Mouse (Mus musculus) small intestine, adult 2 months (tissue): ENCODE data around the gene Apeh. TPM values are rescaled to one million over a fixed set of nuclear protein-coding genes. Genes with fewer than 3 reads are reported as not detected.

ENCODE experiments used
- H3K27ac ChIP-seq: fragments of 200-500 bp; 2 replicates; pipeline ENCODE4 v1.5.1; 2012; ENCODE audit warnings: low read depth, low read length, control low read depth, inconsistent platforms; ENCODE audit not compliant: insufficient read depth
- H3K27me3 ChIP-seq: fragments of 200-500 bp; 2 replicates; pipeline ENCODE4 v1.6.1; 2012; ENCODE audit warnings: mild to moderate bottlenecking, moderate library complexity, low read length, inconsistent platforms; ENCODE audit not compliant: control insufficient read depth, insufficient read depth
- H3K36me3 ChIP-seq: fragments of 200-500 bp; 2 replicates; pipeline ENCODE4 v1.6.1; 2012; ENCODE audit warnings: mild to moderate bottlenecking, low read length, control low read depth, inconsistent platforms; ENCODE audit not compliant: control insufficient read depth, insufficient read depth
- H3K4me1 ChIP-seq: fragments of 200-500 bp; 2 replicates; pipeline ENCODE4 v1.6.1; 2012; ENCODE audit warnings: low read length, inconsistent platforms, mixed read lengths; ENCODE audit not compliant: control insufficient read depth, insufficient read depth, insufficient read length
- H3K4me3 ChIP-seq: fragments of 200-500 bp; 2 replicates; pipeline ENCODE4 v1.5.1; 2012; ENCODE audit warnings: low read depth, mild to moderate bottlenecking, control low read depth, inconsistent platforms, low read length, moderate library complexity
- CTCF ChIP-seq: fragments of 200-500 bp; IDR thresholded peaks from 2 replicates; pipeline ENCODE4 v1.5.1; 2012; ENCODE audit warnings: low read depth, mild to moderate bottlenecking, control low read depth, inconsistent platforms, low read length, moderate library complexity, mixed read lengths; ENCODE audit not compliant: insufficient replicate concordance, insufficient read length; ENCODE audit errors: extremely low read depth
- POLR2A ChIP-seq: fragments of 200-500 bp; IDR thresholded peaks from 2 replicates; pipeline ENCODE4 v1.6.1; 2012; ENCODE audit warnings: low read depth, mild to moderate bottlenecking, control low read depth, inconsistent platforms, low read length, moderate library complexity
- WGBS: fragments of 180-500 bp; shearing (Covaris S2); methylation state at CpG from one replicate; pipeline ENCODE4 v1.1.7; 2018; 5-methylcytosine and 5-hydroxymethylcytosine counted together
- polyA plus RNA-seq: library from polyadenylated mRNA; depleted of rRNA; stranded (reverse); fragments of >200 nt; gene quantifications from 2 replicates; pipeline ENCODE4 v1.2.3, GENCODE M21; 2012

The Apeh gene
- polyA plus RNA-seq, 1 experiment = 189 TPM

GRCm38 (mm10) chr9:108069007-108069406 lies 25.4 kb downstream of the Apeh start:
- TF ChIP-seq CTCF (no peak), POLR2A (no peak)
- Histone ChIP-seq H3K4me3 (no peak overlapping the region), H3K27ac (no peak overlapping the region), H3K36me3 (peaks cover 31% of the 10 kb centered on the region), H3K27me3 (no peaks in the 10 kb centered on the region), H3K4me1 (no peaks in the 10 kb centered on the region)
- 93% methylated on average over 9 of the region's 9 CpGs for WGBS

- WGBS = 25% methylated on average over 8 of the region's 8 CpGs
- Histone ChIP-seq H3K36me3 (peaks cover 42% of the 10 kb centered on the region), H3K27ac (no peak overlapping the region), H3K4me3 (no peak overlapping the region), H3K27me3 (no peaks in the 10 kb centered on the region), H3K4me1 (no peaks in the 10 kb centered on the region)
- TF ChIP-seq CTCF (peak; percentile 78; the same call in 1 of the 2 replicates), POLR2A (no peak)
Observed at GRCm38 (mm10) chr9:108067900-108068299, 26.5 kb downstream of the Apeh start.

GRCm38 (mm10) chr9:108067199-108067598 lies 27.2 kb downstream of the Apeh start:
- H3K4me1 ChIP-seq = no peaks in the 10 kb centered on the region
- TF ChIP-seq CTCF (no peak), POLR2A (no peak)
- no peak overlapping the region for H3K4me3 ChIP-seq
- H3K36me3 ChIP-seq = peaks cover 47% of the 10 kb centered on the region
- H3K27me3 ChIP-seq = no peaks in the 10 kb centered on the region
- 87% methylated on average over 7 of the region's 7 CpGs for WGBS
- H3K27ac ChIP-seq = no peak overlapping the region

- Histone ChIP-seq H3K4me1 (no peaks in the 10 kb centered on the region), H3K36me3 (peaks cover 41% of the 10 kb centered on the region), H3K27ac (no peak overlapping the region), H3K27me3 (no peaks in the 10 kb centered on the region), H3K4me3 (no peak overlapping the region)
- TF ChIP-seq POLR2A = no peak
- peak; percentile 64; the same call in 1 of the 2 replicates for TF ChIP-seq CTCF
- WGBS = 37% methylated on average over 5 of the region's 5 CpGs
Observed at GRCm38 (mm10) chr9:108065491-108066011, 28.9 kb downstream of the Apeh start.

- TF ChIP-seq POLR2A = no peak
- no peak for TF ChIP-seq CTCF
- Histone ChIP-seq H3K4me1 (no peaks in the 10 kb centered on the region), H3K27ac (no peak overlapping the region), H3K27me3 (no peaks in the 10 kb centered on the region), H3K36me3 (peaks cover 42% of the 10 kb centered on the region), H3K4me3 (no peak overlapping the region)
- WGBS = 87% methylated on average over 12 of the region's 12 CpGs
Observed at GRCm38 (mm10) chr9:108063361-108063760, 31.0 kb downstream of the Apeh start.

GRCm38 (mm10) chr9:108062142-108062541 lies 32.3 kb downstream of the Apeh start:
- WGBS = 88% methylated on average over 3 of the region's 3 CpGs
- Histone ChIP-seq H3K4me1 (no peaks in the 10 kb centered on the region), H3K36me3 (peaks cover 49% of the 10 kb centered on the region)

GRCm38 (mm10) chr9:108058291-108058690 lies 36.1 kb downstream of the Apeh start:
- TF ChIP-seq CTCF (no peak), POLR2A (no peak)
- no peak overlapping the region for H3K4me3 ChIP-seq
- WGBS = 97% methylated on average over 9 of the region's 9 CpGs
- H3K4me1 ChIP-seq = peaks cover 13% of the 10 kb centered on the region
- no peak overlapping the region for H3K27ac ChIP-seq
- no peaks in the 10 kb centered on the region for H3K27me3 ChIP-seq
- H3K36me3 ChIP-seq = peaks cover 60% of the 10 kb centered on the region

More at GRCm38 (mm10) chr9:108062142-108062541, 32.3 kb downstream of the Apeh start:
- Histone ChIP-seq H3K4me3 (no peak overlapping the region), H3K27ac (no peak overlapping the region), H3K27me3 (no peaks in the 10 kb centered on the region)
- TF ChIP-seq POLR2A (no peak), CTCF (no peak)
